Mouse (Mus musculus) megakaryocyte, embryonic 14.5 days (primary cell): ENCODE data around the gene Gm11938.

Source experiments
- FLI1 ChIP-seq: IDR thresholded peaks from 2 replicates; pipeline ENCODE4 v1.6.1; 2012; ENCODE audit warnings: low read length, inconsistent platforms, mixed read lengths
- GATA1 ChIP-seq: IDR thresholded peaks from 3 replicates; pipeline ENCODE4 v1.6.1; 2012; ENCODE audit warnings: mixed read lengths, low read length, inconsistent platforms, borderline replicate concordance

GRCm38 (mm10) chr11:99562580-99562979, 40.5 kb downstream of the Gm11938 start:
- TF ChIP-seq GATA1: no peak
- no peak for TF ChIP-seq FLI1
